Mouse (Mus musculus) kidney, adult 18-20 months (tissue): ENCODE data around the gene Abat.
A peak's percentile ranks its signal among the peaks of the same experiment; 100 is the strongest.

Experiments used
- DNase-seq: peaks from one replicate; pipeline ENCODE4 v3.0.0; 2021

The Abat gene

DNA sequence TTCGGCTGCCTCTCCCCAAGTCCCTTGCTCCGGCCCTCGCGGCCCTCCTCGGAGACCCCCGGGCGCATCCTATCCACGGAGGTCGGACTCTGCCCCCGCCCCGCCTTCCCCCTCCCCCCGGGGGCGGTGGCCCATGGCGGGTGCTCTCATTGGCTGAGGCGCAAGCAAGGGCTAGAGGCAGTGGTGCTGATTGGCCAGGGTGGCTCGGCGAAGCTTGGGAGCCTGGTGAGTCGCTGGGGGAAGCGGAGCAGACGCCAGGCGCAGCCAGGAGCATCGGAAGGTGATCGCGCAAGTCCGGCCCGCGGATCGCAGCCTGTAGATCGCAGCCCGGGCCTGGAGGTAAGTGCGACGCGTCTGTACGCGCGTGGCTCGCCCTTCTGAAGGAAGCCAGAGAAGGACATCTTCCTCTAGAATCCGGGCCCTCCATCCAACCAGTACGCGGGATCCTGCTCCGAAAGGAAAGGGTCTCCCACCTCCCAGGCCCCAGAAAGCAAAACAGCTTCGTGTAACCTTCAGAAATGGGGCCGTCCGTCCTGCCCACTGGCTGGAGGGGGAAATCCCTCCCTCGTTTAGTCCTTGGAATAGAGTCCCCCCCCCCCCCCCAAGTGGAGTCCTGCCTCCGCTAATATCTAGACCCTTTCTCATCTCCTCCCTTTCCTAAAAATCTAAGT lies at the start of gene Abat:
Abat (plus strand) TSS at position 194 of the 671 bp plus-strand sequence.
- peak; percentile 96 for DNase-seq

DNA sequence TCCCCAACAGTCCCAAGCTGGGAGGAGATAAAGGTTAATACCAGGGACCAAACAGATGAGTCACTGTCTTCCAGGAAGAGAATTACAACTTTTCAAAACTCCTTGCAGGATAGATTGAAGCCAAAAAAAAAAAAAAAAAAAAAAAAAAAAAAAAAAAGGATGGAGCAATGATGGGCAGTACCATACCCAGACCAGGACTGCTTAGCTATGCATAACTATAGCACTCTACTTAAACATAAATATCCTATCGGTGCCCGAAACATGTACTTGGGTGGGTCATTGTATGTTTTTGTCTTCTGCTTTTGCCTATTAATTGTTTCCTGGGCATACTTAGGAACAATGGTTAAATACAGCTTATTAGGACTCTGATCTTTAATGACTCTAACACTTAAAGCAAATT lies 43.1 kb upstream of the Abat start:
- no peak for DNase-seq

GRCm38 (mm10) chr16:8470603-8471481 lies 42.4 kb upstream of the Abat start, which contains the start of gene Mettl22:
Gene Mettl22 (plus strand): TSS chr16:8470788.
- peak; percentile 91 for DNase-seq

- no peak for DNase-seq
These were observed 25.7 kb upstream of the Abat start for GRCm38 (mm10) chr16:8487396-8488005.

DNA sequence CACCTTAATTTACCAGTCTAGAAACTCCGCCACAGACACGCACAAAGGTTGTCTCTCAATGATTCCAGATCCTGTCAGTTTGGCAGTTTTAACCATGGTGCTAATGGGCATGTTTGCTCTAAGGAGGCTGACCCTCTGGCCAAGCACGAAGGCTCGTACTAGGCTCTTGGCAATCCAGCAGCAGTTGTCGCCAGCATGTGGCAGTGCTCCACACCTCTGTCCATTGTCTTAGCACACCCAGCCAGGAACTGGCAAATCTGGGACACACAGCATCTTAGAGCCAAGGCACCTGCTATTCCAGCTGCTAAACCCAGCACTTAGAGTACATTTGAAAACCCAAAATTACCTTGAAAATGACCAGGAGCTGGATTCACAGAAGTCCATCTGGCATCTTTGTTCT lies 23.9 kb upstream of the Abat start:
- DNase-seq = no peak

DNA sequence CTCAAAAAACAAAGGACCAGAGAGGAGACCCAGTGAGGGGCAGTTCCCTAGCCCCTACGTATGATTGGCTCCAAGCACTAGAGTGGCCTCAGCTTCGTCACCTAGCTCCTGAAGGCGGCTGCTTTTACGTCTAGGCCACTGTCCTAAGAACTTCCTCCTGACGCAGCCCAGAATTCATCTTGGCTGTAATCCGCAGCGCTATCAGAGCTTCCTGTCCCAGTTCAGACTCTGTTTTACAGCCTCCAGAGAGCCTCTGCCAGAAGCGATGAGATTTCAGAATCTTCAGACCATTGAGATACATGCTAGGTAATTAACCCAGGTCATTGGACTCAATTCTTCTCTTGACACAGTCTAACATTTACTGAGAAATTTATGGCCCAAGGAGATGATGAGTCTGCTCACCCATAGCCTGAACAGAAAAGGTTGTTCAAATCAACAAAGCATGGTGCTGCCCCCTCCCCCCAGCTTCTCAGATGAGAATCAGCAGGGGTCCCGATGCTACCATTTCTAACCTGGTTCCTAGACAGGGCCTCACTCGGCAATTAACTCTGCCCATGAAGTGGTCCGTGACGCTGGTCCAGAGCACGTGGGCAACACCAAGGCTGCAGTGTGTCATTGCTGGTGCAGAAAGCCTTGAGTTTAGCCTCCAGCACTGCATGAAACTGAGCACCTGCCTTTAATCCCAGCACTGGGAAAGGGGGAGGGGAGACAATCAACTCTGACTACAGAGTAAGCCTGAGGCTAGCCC lies 21.3 kb upstream of the Abat start:
- no peak for DNase-seq

DNA sequence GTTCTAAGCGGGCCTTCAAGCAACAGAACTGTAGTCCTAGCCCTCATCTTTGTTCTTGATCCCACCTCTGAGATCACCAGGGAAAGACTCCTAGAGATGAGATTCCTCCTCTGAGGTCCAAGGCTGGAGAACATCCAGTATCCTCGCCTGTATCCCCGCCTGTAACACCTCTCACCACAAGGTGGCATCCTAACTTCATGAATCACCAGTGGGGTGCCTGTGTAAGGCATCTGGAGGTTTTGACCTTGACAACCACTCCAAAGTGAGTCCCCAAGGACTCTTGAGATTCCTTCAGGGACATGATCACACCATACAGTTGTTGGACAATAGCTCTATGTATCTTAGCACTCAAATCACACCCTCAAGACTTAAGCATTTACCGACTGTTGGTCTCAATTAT lies 19.0 kb upstream of the Abat start:
- DNase-seq = peak; percentile 76

DNA sequence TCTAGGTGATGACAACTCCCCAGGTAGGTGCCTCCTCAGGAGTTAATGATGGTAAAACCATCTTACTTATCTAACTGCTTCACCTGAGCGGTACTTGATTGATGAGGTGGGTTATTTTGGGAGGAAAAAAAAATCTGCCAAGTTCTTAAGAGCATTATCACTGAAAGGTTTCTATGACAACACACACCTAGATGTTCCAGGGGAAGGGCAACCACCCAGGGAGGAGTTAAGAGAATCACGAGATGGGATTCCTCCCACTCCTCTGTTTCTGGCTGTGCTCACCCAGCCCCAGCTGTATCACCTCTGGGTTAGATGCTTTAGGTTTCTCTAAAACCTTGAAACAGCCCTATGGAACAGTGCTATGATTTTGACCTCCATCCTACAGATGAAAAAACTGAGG lies 16.3 kb upstream of the Abat start:
- no peak for DNase-seq

GRCm38 (mm10) chr16:8504271-8504670 lies 9.0 kb upstream of the Abat start:
- DNase-seq = no peak

DNA sequence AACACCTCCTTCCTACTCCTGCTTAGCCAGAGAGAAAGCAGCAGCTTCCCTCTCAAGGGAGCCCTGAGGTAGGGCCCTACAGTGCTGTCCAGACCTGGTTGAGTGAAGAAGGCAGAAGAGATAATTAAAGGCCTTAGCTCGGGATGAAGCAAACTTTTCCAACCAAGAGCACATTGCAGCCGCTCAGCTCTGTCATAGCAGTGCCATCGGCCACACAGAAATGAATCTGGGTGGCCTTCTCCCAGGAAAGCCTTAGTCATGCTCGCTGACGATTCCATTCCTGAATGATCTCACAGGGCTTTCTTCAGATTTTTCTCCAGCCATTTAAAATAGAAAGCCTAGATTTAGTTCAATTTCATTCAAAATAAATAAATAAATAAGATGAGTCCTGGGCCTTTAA lies 3.3 kb upstream of the Abat start:
- no peak for DNase-seq

DNA sequence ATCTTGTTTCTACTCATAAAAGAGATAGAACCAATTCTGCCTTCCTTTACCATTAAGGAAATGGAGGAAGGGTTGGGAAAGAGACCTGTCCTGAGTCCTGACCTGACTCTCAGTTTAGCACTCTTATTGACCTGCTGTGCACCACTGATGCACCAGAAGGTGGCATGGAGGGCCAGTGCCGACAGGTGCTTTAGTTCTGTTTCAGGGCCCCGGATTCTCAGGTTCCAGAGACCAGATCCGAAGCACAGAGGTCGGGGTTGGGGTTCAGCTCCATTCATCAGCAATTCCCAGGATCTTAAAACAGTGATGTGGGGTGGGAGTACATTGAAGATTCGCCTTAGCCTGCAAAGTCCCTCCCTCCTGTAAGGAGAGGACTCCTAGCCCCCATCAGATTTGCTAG lies 399 bp upstream of the Abat start:
- DNase-seq = no peak

GRCm38 (mm10) chr16:8514180-8514579 lies 951 bp downstream of the Abat start:
- DNase-seq = peak; percentile 64

- no peak for DNase-seq
These were observed 7.3 kb downstream of the Abat start for GRCm38 (mm10) chr16:8520525-8520924.

GRCm38 (mm10) chr16:8521322-8521721 lies 8.1 kb downstream of the Abat start:
- no peak for DNase-seq

GRCm38 (mm10) chr16:8523480-8524144 lies 10.4 kb downstream of the Abat start:
- DNase-seq = peak; percentile 54

DNA sequence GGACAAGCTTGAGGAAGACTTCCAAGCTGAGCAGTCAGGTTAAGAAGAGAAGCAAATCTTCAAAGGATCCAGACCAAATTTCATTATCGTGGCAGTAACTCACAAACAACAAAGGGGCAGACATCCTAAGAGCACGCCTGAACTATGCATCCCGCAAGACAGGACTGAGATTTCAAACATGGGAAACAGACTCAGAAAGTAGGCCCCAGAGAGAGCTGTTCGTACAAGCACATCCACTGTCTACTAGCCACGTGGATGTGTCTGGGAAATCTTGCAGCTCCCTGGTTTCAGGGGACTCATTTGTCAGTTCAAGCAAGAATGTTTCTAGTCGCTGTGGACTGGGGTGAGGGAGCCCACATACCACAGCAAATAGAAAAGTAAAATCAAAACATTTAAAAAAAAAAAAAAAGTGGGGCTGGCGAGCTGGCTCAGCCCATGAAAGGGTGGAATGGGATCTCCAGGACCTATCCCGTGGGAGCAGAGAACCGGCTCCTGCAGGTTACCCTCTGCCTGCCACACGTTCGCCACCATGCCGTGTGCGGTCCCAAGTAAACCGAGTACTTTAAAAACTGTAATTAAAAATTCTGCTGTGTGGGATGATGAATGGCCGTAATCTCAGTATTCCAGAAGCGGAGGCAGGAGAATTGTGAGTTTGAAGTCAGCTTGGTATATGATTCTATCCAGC lies 11.1 kb downstream of the Abat start:
- no peak for DNase-seq

- DNase-seq = no peak
These were observed 12.1 kb downstream of the Abat start for GRCm38 (mm10) chr16:8525293-8525692.

DNA sequence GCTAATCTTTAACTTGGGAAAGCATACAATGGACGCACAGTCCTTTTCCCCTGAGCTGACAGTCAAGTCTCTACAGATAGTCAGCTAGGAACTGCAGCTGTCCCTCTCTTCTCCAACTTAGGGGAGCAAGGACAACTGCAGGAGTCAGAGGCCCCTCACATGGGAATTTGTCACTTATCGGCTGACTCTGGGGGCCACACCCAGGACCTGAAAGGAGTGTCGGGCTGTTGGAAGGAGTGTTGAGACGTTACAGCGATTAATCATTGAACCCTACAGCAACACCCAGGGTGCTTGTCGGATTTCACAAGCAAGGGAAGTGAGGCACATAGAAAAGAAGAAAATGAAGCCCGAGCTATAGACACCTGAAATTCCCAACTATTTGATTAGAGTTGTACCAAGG lies 12.6 kb downstream of the Abat start:
- no peak for DNase-seq

DNA sequence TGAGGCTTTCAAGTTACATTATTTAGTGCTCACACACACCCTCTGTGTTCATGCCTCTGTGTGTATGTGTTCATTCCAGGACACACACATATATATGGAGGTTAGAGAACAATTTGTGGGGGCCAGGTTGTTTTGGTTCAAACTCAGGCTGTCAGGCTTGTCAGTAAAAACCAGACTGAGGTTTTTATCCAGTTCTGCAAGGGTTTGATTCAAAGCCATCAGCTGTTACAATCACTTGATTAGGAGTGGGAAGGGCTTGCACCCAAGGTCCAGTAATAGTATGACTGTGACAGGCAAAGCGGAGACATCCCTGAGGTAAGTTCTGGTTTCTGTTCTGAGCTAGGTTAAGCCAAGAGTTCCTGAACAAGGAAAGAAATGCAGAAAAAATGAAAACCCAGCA lies 16.2 kb downstream of the Abat start:
- no peak for DNase-seq

DNA sequence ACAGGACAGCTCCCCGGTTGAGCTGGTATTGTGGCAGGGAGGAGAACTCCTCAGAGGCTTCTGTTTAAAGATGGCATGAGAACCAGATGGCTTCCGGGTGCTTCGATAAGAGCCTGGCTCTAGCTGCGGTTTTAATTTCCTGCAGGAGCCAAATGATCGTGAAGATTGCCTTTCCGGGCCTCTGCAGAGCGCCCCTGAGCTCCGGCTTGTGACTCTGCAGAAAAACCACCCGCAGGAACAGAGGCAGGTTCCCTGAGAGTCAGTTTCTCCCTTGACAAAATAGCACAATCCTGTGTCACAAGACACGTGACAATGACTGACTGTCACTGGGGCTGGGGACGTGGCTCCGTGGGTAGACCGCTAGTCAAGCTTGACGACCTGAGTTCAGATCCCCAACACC lies 16.8 kb downstream of the Abat start:
- no peak for DNase-seq

GRCm38 (mm10) chr16:8532461-8532860 lies 19.2 kb downstream of the Abat start:
- no peak for DNase-seq

DNA sequence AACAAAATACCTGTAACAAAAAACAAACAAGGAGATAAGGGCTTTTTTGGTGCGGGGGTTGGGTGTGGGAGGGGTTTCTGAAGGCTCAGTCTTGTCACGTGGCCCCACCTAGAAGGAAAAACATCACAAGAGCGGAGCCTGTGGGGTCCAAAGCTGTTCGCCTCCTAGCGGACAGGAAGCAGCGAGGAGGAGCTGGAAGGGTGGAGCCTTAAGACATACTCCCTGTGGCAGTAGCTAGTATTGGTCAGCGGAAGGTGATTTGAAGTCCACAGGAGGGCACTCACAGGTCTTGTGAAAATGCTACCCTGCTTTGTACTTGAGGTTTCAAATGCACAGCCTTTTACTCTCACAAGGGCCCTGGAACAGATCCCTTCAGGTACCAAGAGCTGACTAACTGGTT lies 19.7 kb downstream of the Abat start:
- no peak for DNase-seq
